Mouse (Mus musculus) macrophage (primary cell): ENCODE measurements around the gene Leng8. TPM values are rescaled to one million over a fixed set of nuclear protein-coding genes. Genes with fewer than 3 reads are reported as not detected.
A peak's percentile ranks its signal among the peaks of the same experiment; 100 is the strongest.

Experiments
- H3K27ac ChIP-seq: fragments of 350-480 bp; formaldehyde crosslinking; 2 replicates; pipeline ENCODE4 v1.9.0; 2021
- H3K36me3 ChIP-seq: fragments of 350-480 bp; formaldehyde crosslinking; 2 replicates; pipeline ENCODE4 v1.9.0; 2021; ENCODE audit errors: inconsistent target
- H3K4me3 ChIP-seq: fragments of 350-480 bp; formaldehyde crosslinking; 2 replicates; pipeline ENCODE4 v1.9.0; 2021; ENCODE audit errors: inconsistent target
- H3K79me2 ChIP-seq: fragments of 350-480 bp; formaldehyde crosslinking; 2 replicates; pipeline ENCODE4 v1.9.0; 2021; ENCODE audit errors: inconsistent target
- WGBS: methylation state at CpG from one replicate; pipeline ENCODE4 v1.1.7; 2026; ENCODE audit warnings: inconsistent platforms; ENCODE audit not compliant: missing documents; 5-methylcytosine and 5-hydroxymethylcytosine counted together
- polyA plus RNA-seq: library from polyadenylated mRNA; stranded (reverse); fragments of 250-400 nt; gene quantifications from 3 replicates; pipeline ENCODE4 v1.2.4, GENCODE M21; 2018; ENCODE audit warnings: inconsistent platforms
- total RNA-seq, 78 experiments: library from RNA; depleted of rRNA; stranded (reverse); fragments of 250-400 nt; gene quantifications; 1 replicate in 9 of 78; 2 replicates in 24 of 78; 3 replicates in 43 of 78; 4 replicates in 2 of 78; pipeline ENCODE4 v1.2.4; 2018; ENCODE audit warnings: inconsistent platforms in 56 of 78

The Leng8 gene
- 1,000 to 10,000 TPM in 1 of 26 experiments, 100 to 1,000 TPM in 25; 489 to 1,068 (median 725) TPM for total RNA-seq (2018; cell fraction: chromatin; rRNA removed)
- total RNA-seq (2018; cell fraction: cytosol; rRNA removed): 10 to 100 TPM; 11.3 to 49.6 (median 20.4) TPM
- 100 to 1,000 TPM; 243 to 540 (median 388) TPM for total RNA-seq (2018; cell fraction: nucleus; rRNA removed)
- 21.9 to 53.8 TPM (median 23.8 TPM) in 3 replicates for polyA plus RNA-seq

DNA sequence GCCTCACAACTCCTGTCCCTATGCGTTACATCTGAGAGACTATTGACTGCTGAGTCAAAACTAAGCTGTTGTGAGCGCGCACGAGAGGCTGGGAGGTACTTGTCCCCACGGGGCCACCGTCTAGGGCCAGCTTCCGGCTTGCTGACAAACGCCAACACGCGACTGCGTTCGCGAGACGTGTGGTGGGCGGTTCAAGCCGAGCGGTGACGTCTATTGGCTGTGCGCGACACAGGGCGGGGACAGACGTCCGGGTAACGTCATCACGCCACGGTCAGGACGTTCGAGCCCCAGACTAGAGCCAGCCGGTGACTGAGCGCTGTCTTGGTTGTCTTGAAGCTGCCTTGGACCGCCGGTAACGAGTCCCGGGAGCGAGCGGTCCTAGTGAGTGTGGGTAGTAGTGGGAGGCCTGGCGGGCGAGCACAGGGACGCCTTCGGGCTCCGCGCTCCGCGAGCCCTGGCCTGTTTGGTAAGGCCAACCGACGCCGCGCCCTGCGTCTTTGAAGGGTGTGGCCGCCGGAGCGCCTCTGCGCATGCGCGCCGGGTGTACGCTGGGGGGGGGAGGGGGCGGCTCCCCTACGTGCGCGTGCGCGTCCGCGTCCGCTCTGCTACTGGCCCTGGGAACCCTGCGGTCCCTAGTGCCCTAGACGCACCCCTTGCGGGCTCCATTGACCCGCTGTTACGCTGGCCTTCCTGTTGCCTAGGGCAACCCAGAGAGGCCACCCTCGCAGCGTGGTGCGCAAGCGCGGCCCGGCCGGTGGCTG lies at the start of gene Leng8:
TSS of gene Leng8 (plus strand) at position 269 of the 761 bp plus-strand sequence.
- peaks cover 35% of the 10 kb centered on the region for H3K36me3 ChIP-seq
- H3K27ac ChIP-seq: peak within 1 kb of the TSS; percentile 60
- WGBS: under 1% methylated on average over 76 of the region's 78 CpGs
- peaks cover 64% of the 10 kb centered on the region for H3K79me2 ChIP-seq
- peak within 1 kb of the TSS; percentile 84 for H3K4me3 ChIP-seq

- no peak overlapping the region for H3K4me3 ChIP-seq
- WGBS: 45% methylated on average over 4 of the region's 4 CpGs
- no peaks in the 10 kb centered on the region for H3K36me3 ChIP-seq
- H3K79me2 ChIP-seq: no peaks in the 10 kb centered on the region
- H3K27ac ChIP-seq: peak overlapping the region; percentile 34
Observed at GRCm38 (mm10) chr7:4087238-4087895, 49.5 kb upstream of the Leng8 start.

- H3K4me3 ChIP-seq: no peak overlapping the region
- WGBS: 93% methylated on average over 6 of the region's 6 CpGs
Observed at GRCm38 (mm10) chr7:4087896-4088480, 48.9 kb upstream of the Leng8 start.

DNA sequence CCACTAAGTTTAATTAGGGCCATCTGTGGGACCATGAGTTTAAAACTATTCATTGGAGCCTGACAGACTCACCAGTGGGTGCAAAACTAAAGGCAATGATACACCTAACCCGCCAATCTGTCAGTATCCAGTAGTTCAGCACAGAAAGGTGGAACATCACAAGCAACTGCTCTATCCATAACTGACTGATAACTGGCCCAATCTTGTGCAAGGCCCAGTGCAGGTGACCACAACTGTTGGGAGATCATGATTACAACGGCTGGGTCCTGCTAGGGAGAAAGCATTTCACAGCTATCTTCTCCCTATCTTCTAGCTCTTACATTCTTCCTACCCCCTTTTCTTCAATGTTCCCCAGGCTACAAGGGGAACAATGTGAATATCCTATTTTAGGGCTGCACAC lies 48.2 kb upstream of the Leng8 start:
- H3K36me3 ChIP-seq: no peaks in the 10 kb centered on the region
- no peak overlapping the region for H3K4me3 ChIP-seq
- no peaks in the 10 kb centered on the region for H3K79me2 ChIP-seq
- no peak overlapping the region for H3K27ac ChIP-seq
- 73% methylated on average over 2 of the region's 2 CpGs for WGBS

More at GRCm38 (mm10) chr7:4087896-4088480, 48.9 kb upstream of the Leng8 start:
- Histone ChIP-seq H3K36me3 (no peaks in the 10 kb centered on the region), H3K27ac (peak overlapping the region; percentile 34; the same call in 1 of the 2 replicates), H3K79me2 (no peaks in the 10 kb centered on the region)

DNA sequence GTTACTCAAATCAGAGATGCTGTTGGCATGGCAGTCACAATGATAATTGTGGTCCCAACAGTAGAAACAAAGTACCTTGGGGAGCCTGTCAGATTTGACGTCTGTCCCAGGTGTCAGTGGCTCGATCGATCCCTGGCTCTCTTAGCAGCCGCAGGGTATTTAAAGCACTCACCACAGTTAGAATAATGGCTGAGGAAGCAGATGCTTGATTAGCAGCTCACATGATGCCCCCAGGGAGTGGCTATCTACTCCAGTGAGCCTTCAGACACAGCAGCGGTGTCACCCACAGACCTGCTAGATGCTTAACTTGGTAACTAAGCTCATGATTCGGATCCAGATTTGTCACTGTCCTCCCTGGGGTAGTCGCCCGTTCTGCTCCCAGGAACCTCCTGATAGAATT lies 45.7 kb upstream of the Leng8 start:
- H3K27ac ChIP-seq: no peak overlapping the region
- 90% methylated on average over 8 of the region's 8 CpGs for WGBS
- no peaks in the 10 kb centered on the region for H3K79me2 ChIP-seq
- H3K4me3 ChIP-seq: no peak overlapping the region
- H3K36me3 ChIP-seq: no peaks in the 10 kb centered on the region

DNA sequence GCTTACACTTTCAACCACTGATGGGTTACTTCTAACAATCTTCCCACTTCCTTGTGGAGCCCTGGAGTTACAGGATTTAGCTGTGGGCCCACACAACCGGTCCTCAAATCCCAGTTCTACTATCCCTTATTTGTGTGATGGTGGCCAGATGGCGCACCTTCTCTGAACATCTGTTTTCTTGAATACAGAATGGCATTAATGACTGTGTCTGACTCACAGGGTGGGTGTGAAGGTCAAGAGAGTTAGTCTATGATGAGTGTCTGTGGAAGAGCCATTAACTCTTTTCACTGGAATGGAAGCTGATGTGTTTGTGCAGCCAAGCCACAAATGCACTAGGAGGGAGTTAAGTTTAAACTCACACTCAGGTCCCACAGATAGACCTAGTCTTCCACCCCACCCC lies 38.5 kb upstream of the Leng8 start:
- 100% methylated on average over 2 of the region's 2 CpGs for WGBS
- Histone ChIP-seq H3K79me2 (no peaks in the 10 kb centered on the region), H3K4me3 (no peak overlapping the region), H3K27ac (peak overlapping the region; percentile 2; the same call in 1 of the 2 replicates), H3K36me3 (no peaks in the 10 kb centered on the region)

DNA sequence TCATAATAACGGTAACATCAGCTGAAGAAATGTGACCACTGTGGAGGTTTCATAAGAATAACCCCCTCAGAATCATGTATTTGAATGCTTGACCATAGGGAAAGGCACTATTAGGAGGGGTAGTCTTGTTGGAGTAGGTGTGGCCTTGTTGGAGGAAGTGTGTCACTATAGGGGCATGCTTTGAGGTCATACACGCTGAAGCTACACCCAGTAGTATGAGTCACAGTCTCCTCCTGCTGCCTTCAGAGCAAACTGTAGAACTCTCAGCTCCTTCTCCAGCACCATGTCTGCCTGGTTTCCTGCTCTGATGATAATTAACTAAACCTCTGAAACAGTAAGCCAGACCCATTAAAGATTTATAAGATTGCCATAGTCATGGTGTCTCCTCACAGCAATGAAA lies 38.0 kb upstream of the Leng8 start:
- H3K27ac ChIP-seq: peak overlapping the region; percentile 2
- no peaks in the 10 kb centered on the region for H3K79me2 ChIP-seq
- WGBS: 41% methylated on average over 2 of the region's 2 CpGs
- no peak overlapping the region for H3K4me3 ChIP-seq
- no peaks in the 10 kb centered on the region for H3K36me3 ChIP-seq

DNA sequence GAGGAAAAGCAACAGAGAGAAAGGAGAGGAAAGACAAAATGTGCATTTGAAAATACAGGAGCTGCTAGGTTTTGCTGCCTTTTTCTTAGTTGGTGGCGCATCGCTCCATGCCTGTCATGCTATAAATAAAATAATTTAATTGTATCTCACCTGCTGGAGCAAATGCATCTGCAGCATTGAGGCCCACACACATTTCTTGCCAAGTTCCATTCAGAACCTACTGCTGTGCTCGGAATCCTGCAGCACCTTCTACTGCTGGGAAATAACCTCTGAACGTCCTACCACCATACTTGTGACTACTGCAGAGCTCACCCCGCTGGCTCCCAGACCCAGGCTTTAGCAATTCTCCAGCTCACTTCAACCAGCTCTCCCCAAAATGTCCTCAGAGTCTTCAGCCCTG lies 35.7 kb upstream of the Leng8 start:
- Histone ChIP-seq H3K27ac (no peak overlapping the region), H3K4me3 (no peak overlapping the region), H3K36me3 (no peaks in the 10 kb centered on the region), H3K79me2 (no peaks in the 10 kb centered on the region)
- 92% methylated on average over 5 of the region's 5 CpGs for WGBS

DNA sequence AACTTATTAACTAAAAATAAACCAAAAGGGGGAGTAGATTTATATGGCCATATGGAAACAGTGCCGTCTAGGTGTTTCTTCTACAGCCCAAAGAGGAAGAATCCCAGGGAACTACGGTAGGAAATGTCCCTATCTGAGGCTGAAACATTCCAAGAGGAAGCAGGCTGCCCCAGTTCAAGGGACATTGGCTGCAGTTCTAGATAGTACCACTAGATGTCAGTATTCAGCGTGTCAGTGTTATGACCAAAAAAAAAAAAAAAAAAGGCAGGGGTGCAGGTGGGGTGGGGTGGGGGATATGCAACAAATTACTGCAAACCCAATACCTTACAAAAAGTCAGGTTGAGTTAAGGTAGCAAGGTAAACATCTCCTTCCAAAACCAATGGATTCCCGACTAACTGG lies 33.4 kb upstream of the Leng8 start:
- 13% methylated on average over 4 of the region's 4 CpGs for WGBS
- Histone ChIP-seq H3K79me2 (no peaks in the 10 kb centered on the region), H3K27ac (no peak overlapping the region), H3K4me3 (no peak overlapping the region), H3K36me3 (no peaks in the 10 kb centered on the region)

DNA sequence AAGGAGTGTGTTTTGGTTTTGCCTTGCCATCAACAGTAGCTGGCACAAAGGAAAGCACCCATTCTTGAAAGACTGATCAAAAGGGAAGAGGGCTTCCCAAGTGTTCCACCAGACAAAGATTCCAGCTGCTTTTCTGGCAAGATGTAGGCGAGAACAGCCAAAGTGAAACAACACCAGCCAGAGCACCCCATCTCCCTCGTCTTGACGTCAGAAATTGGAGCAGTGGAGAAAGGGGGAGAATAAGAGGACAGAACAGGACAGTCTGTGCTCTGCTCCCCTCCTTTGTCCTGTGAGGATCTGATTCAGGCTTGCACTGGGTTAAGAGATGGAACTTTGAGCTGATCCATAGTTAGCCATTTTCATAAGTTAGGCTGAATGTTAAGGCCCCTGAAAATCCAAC lies 25.1 kb upstream of the Leng8 start:
- no peak overlapping the region for H3K4me3 ChIP-seq
- no peaks in the 10 kb centered on the region for H3K79me2 ChIP-seq

DNA sequence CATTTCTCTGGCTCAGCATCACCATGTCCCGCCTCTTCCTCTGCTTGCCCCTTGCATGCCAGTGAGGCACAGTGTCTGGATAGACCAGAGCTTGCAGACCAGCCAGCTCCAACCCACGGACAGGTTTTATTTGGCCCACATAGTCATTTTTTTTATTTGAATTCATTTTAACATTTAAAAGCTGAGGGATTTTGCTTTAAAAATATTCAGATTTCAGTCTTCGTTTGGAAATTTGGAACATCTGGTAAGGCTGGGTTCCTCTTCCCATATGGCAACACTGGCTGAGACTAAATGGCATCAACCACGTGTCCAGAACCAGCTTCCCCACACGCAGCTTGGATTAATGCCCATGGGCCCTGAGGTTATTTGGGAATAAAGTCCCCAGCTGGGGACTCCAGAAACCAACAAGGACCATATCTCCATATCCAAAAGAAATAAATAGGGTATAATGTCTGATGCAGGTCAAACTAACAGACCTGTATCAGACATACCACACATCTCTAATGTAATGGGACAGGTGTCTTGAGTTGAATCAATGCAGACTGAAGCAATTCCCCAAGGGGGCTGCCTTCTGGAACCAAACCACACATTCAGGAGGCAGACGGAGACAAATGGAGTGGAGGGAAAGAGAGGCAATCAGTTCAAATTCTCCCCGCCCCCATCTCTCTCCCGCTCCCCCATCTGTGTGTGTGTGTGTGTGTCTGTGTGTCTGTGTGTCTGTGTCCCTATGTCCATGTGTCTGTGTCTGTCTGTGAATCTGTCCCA lies 19.6 kb upstream of the Leng8 start:
- WGBS: 68% methylated on average over 8 of the region's 8 CpGs
- Histone ChIP-seq H3K27ac (no peak overlapping the region), H3K79me2 (no peaks in the 10 kb centered on the region), H3K4me3 (no peak overlapping the region), H3K36me3 (no peaks in the 10 kb centered on the region)

More for the DNA sequence above, 25.1 kb upstream of the Leng8 start:
- Histone ChIP-seq H3K36me3 (no peaks in the 10 kb centered on the region), H3K27ac (no peak overlapping the region)
- WGBS: 77% methylated on average over 3 of the region's 3 CpGs

- Histone ChIP-seq H3K27ac (no peak within 1 kb of the TSS), H3K4me3 (no peak within 1 kb of the TSS)
- WGBS: 3% methylated on average over 15 of the region's 37 CpGs
Observed at GRCm38 (mm10) chr7:4119344-4119902, 17.4 kb upstream of the Leng8 start, which contains the start of gene Ttyh1. Ttyh1 (plus strand) TSS chr7:4119408.

DNA sequence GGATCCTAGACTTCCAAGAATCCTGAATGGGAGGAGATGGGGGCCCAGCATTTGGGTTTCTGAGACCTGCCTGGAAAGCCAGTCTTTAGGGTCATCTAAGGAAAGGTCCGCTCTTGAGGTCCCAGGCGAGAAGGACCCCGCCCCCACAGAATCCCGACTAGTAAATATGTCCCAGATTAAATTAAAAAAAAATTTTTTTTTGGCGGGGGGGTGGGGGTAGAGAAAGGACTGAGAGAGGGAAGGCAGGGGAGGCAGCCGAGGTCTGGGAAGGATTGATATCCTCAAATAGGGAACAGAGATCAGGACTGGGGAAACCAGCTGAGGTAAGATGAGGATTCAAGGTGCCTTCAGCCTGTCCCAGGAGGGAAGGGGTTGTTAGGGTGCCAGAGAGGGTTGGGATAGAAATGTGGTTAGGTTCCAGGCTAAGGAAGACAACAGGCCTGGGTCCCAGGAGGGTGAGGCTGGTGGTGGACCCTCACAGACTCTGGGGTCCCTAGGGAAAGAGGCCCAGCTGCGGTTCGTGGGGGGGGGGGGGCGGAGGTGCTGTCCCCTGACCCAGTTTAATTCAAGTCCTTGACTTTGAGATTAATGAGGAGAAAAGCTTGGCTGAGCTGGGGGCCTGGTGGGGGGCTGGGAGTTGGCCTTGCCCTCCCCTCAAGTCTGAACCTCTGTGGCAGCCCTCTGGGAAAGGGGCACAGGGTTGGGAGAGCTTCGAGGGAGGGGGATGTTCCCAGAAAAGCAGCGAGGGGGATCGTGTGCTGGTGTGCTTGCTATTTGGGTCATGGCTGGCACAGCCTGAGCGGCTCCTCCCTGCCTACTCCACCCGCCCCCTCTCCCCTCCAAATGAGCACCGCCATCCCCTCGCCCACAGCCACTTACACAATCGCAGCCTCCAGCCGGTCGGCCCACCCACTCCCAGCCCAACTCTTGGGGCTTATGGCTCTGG lies 16.6 kb upstream of the Leng8 start:
- WGBS: 32% methylated on average over 16 of the region's 19 CpGs
- H3K79me2 ChIP-seq: no peaks in the 10 kb centered on the region
- H3K27ac ChIP-seq: no peak overlapping the region
- no peak overlapping the region for H3K4me3 ChIP-seq
- H3K36me3 ChIP-seq: no peaks in the 10 kb centered on the region

More at GRCm38 (mm10) chr7:4119344-4119902, 17.4 kb upstream of the Leng8 start, which contains the start of gene Ttyh1:
- Histone ChIP-seq H3K79me2 (no peaks in the 10 kb centered on the region), H3K36me3 (no peaks in the 10 kb centered on the region)
